Mouse (Mus musculus): Measurements from ENCODE around the gene Gm15262.
"Not testable (repeated sequence)": the region's sequence is repeated elsewhere in the genome, so short reads cannot be mapped to it uniquely, and the experiment has no call there.

Gene Gm15262

DNA sequence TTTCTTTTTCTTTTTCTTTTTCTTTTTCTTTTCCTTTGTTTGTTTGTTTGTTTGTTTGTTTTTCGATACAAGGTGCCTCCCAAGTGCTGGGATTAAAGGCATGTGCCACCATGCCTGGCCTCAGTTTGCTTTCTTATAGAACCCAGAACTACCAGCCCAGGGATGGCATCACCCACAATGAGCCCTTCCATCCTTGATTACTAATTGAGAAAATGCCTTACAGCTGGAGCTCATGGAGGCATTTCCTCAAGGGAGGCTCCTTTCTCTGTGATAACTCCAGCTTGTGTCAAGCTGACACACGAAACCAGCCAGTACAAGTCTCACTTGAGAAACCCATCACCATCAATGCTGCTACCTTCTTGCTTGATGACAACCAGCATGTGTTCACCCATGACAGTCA, at the start of gene Gm15262:
Gene Gm15262 (plus strand): TSS at position 301 of the 400 bp plus-strand sequence.
- not testable (repeated sequence) for DNase-seq

DNA sequence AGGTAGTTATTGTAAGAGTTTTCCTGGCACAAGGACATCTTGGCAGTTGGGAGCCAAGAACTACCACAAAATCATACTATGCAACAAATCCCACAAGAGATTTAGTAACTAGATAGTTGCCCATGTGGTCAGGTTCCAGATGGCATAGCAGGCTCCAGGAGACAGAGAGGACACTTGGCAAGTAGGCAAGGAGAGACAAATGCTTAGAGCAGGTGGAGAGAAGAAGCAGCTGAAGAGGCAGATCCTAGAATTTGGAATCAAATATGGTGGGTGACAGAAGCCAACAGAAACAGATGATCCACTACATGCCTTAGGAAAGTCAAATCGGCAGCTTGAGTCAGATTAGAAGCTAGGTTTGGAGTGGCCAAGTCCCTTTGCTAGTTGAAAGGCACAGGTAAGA, 20.9 kb downstream of the Gm15262 start:
- no peak for DNase-seq

DNA sequence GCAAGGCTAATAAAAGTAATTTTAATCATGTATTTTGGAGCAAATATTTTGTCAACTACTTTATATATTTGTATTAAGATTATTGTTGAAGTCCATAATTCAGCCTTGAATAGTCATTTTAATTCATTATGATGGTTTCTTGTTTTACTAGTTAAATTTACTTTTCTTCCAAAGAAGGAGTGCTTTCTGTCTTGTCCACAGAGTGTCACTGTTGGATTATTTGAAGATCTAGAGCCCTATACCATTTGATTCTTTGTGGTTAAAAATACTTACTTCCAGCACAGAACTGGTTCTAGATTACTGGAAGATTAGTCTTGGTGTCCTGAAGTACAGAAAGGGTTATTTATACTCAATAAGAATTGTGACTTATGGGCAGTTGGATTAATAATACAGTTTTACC, 29.2 kb downstream of the Gm15262 start:
- no peak for DNase-seq

DNA sequence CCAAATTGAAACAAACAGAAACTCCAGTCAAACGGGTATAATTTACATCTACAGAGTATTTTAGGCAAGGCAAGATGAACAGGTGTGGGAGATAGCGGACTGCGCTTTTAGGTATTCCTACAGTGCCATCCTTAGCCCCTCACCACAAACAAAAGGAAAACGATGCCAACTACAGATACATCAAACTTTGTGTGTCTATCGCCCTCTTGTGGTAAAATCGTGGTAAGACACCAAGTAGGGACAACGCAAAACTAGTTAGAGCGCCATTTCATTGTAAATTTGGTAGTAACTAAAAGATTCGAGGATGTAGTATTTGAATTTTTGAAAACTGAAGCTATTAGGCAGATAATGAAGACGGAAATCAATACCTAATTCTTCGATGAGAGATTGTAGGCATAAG, 83.7 kb downstream of the Gm15262 start:
- DNase-seq: no peak

DNA sequence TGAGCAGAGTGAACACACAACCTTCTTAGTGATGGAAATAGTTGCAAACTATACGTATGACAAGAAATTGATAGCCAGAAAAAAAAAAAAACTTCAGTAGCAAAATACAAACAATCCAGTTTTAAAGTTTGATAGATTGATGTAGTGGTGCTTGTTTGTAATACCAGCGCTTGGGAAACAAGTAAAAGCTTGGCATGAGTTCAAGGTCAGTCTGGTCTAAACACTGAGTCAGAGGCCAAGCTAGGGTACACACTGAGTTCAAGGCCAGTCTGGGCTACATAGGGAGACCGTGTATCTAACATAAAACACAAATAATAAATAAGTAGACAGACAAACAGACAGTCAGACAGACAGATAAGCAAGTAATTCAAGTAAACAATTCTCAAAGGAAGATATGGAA, 84.2 kb downstream of the Gm15262 start:
- no peak for DNase-seq

DNA sequence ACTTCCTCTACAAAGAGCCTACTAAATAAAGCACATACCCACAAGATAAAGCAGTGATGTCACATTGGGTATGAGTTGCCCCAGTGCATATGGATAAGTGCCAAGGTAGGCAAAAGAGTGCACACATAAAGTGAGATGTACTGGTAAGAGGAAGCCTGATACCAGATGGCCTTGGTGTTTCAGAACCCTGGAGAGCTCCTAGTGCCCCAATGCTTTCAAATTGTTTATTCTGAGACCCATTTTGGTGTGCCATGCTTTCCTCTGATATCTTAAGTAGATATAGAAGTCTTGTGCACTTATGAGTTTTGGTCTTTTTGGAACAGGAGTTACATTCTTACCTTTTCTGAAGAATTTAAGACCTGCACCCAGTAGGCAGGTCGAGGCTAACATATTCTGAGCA, 88.3 kb downstream of the Gm15262 start:
- DNase-seq: peak; percentile 4

DNA sequence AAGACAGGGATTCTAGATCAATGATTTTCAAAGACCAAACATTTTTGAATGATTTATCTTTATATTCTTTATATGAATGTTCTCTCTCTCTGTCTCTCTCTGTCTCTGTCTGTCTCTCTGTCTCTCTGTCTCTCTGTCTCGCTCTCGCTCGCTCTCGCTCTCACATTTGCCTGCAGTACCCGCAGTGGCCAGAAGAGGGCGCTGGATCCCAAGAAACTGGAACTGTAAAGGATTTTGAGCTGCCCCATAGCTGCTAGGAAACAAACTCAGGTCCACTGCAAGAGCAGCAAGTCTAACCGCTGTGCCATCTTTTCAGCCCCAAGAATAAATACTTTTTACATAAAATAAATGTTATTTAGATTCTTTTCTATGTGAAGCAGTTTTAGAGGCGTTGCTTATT, 98.5 kb downstream of the Gm15262 start:
- peak; percentile 56 for DNase-seq

DNA sequence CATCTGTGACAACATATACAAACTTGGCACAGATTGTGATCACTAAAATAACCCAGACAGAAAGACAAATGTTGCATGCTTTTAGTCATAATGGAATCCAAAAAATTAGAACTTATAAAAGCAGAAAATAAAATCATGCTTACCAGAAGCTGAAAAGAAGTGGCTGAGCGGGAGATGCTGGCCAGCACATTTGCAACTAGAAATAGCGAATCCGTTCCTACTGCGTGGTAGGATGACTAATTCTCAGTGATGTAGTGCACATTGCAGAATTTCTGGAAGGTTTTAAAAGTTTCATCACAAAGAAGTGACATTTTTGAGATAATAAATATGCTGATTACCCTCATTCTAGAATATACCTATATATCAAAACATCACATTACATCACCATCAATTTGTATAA, 100.7 kb downstream of the Gm15262 start:
- no peak for DNase-seq

DNA sequence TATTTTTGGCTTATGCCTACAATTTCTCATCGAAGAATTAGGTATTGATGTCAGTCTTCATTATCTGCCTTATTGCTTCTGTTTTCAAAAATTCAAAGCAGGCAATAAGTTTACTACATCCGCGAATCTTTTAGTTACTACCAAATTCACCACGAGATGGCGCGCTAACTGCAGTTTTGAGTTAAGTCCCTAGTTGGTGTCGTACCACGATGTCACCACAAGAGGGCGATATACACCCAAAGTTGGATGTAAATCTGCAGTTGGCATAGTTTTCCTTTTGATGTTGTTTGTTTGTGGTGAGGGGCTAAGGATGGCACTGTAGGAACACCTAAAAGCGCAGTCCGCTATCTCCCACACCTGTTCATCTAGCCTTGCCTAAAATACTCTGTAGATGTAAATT, 111.9 kb downstream of the Gm15262 start:
- DNase-seq: peak; percentile 81

DNA sequence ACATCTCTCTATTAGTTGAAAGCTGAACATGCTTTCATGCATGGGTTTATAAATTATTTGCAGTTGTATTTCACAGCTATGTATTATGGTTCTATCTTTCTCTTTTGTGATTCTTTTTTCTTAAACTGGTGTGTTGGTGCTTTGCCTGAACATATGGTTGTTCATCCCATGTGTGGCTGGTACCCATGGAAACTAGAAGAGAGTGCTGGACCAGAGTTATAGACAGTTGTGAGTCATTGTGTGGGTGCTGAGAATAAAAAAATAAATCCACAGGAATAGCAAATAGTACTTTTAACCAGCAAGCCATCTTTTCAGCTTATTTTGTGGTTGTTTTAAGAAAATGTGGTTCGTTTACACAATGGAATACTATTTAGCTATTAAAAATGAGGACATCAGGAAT, 123.9 kb downstream of the Gm15262 start:
- DNase-seq: no peak
